Mouse (Mus musculus) kidney, adult 8-10 months (tissue): ENCODE measurements at regions not wholly inside any gene's neighbourhood (a gene's known extent, or its start where the extent isn't known, plus 50 kb on each side); places are given as distances from the start of the nearest gene placed in this dataset.

Experiments
- DNase-seq, 2 experiments: peaks; one replicate each; pipeline ENCODE4 v3.0.0; 2022

GRCm38 (mm10) chr12:90946528-90946918, 208.3 kb upstream of the Dio2 start:
- DNase-seq: no peak

GRCm38 (mm10) chr12:90945743-90946527, 207.7 kb upstream of the Dio2 start:
- DNase-seq: no peak

- DNase-seq: no peak
Measured at GRCm38 (mm10) chr12:90932684-90933083, 194.4 kb upstream of the Dio2 start.

- DNase-seq: no peak
Measured at GRCm38 (mm10) chr12:90932201-90932600, 194.0 kb upstream of the Dio2 start.

GRCm38 (mm10) chr12:90930091-90930715, 192.0 kb upstream of the Dio2 start:
- DNase-seq: no peak

- no peak for DNase-seq
Measured at GRCm38 (mm10) chr12:90923603-90924002, 185.4 kb upstream of the Dio2 start.

GRCm38 (mm10) chr12:90923148-90923547, 184.9 kb upstream of the Dio2 start:
- DNase-seq: no peak

GRCm38 (mm10) chr12:90921227-90921626, 183.0 kb upstream of the Dio2 start:
- no peak for DNase-seq

- DNase-seq: peak in 1 of 2 experiments; percentile 3
Measured at GRCm38 (mm10) chr12:90915929-90916713, 177.9 kb upstream of the Dio2 start.

- peak in 1 of 2 experiments; percentile 1 for DNase-seq
Measured at GRCm38 (mm10) chr12:90903991-90904390, 165.8 kb upstream of the Dio2 start.

GRCm38 (mm10) chr12:90893655-90894370, 155.6 kb upstream of the Dio2 start:
- peak in 1 of 2 experiments; percentile 25 for DNase-seq

- no peak for DNase-seq
Measured at GRCm38 (mm10) chr12:90876230-90877005, 138.2 kb upstream of the Dio2 start.

GRCm38 (mm10) chr12:90874840-90875239, 136.6 kb upstream of the Dio2 start:
- DNase-seq: no peak

- no peak for DNase-seq
Measured at GRCm38 (mm10) chr12:90873959-90874358, 135.7 kb upstream of the Dio2 start.

GRCm38 (mm10) chr12:90866597-90866996, 128.4 kb upstream of the Dio2 start:
- DNase-seq: no peak

GRCm38 (mm10) chr12:90862632-90863031, 124.4 kb upstream of the Dio2 start:
- DNase-seq: no peak

- no peak for DNase-seq
Measured at GRCm38 (mm10) chr12:90857746-90858145, 119.5 kb upstream of the Dio2 start.

GRCm38 (mm10) chr12:90810666-90811065, 72.4 kb upstream of the Dio2 start:
- no peak for DNase-seq

GRCm38 (mm10) chr12:90790562-90790961, 52.3 kb upstream of the Dio2 start:
- no peak for DNase-seq
